Mouse (Mus musculus) embryonic facial prominence, embryonic 13.5 days (tissue): ENCODE results near the gene Ano1. TPM values are rescaled to one million over a fixed set of nuclear protein-coding genes. Genes with fewer than 3 reads are reported as not detected.

Source experiments
- ATAC-seq: fragments of 200-750 bp; cut with Nextera tagmentation; 2 replicates; pipeline ENCODE4 v1.8.0; 2017; ENCODE audit warnings: low read depth; ENCODE audit not compliant: insufficient number of reproducible peaks, insufficient read depth, low FRiP score, low TSS enrichment
- H3K27ac ChIP-seq: fragments of 300-500 bp; sonication (generic); 2 replicates; pipeline ENCODE4 v1.5.1; 2015; ENCODE audit warnings: moderate library complexity, mild to moderate bottlenecking, inconsistent platforms
- H3K27me3 ChIP-seq: fragments of 300-500 bp; sonication (generic); 2 replicates; pipeline ENCODE4 v1.6.1; 2015; ENCODE audit warnings: mild to moderate bottlenecking, inconsistent platforms
- H3K36me3 ChIP-seq: fragments of 300-500 bp; sonication (generic); 2 replicates; pipeline ENCODE4 v1.6.1; 2015; ENCODE audit warnings: mild to moderate bottlenecking, inconsistent platforms
- H3K4me1 ChIP-seq: fragments of 300-500 bp; sonication (generic); 2 replicates; pipeline ENCODE4 v1.6.1; 2015; ENCODE audit warnings: inconsistent platforms
- H3K4me2 ChIP-seq: fragments of 300-500 bp; sonication (generic); 2 replicates; pipeline ENCODE4 v1.6.1; 2015; ENCODE audit warnings: moderate library complexity, mild to moderate bottlenecking, inconsistent platforms
- H3K4me3 ChIP-seq: fragments of 300-500 bp; sonication (generic); 2 replicates; pipeline ENCODE4 v1.5.1; 2015; ENCODE audit warnings: mild to moderate bottlenecking, inconsistent platforms
- H3K9ac ChIP-seq: fragments of 300-500 bp; sonication (generic); 2 replicates; pipeline ENCODE4 v1.6.1; 2015; ENCODE audit warnings: mild to moderate bottlenecking, inconsistent platforms
- H3K9me3 ChIP-seq: fragments of 300-500 bp; sonication (generic); 2 replicates; pipeline ENCODE4 v1.6.1; 2016; ENCODE audit warnings: inconsistent platforms
- WGBS: fragments of 180-500 bp; shearing (Covaris S2); methylation state at CpG from one replicate; pipeline ENCODE4 v1.1.7; 2015; ENCODE audit warnings: mixed read lengths; 5-methylcytosine and 5-hydroxymethylcytosine counted together
- polyA plus RNA-seq: library from polyadenylated mRNA; unstranded; fragments of >200 nt; fragmentation: Nextera tagmentation; extraction: Ambion mirVana; gene quantifications from 2 replicates; pipeline ENCODE4 v1.2.1, GENCODE M21; 2015

Gene Ano1
- polyA plus RNA-seq, 1 experiment from 2014 or later = 12.8 TPM

DNA sequence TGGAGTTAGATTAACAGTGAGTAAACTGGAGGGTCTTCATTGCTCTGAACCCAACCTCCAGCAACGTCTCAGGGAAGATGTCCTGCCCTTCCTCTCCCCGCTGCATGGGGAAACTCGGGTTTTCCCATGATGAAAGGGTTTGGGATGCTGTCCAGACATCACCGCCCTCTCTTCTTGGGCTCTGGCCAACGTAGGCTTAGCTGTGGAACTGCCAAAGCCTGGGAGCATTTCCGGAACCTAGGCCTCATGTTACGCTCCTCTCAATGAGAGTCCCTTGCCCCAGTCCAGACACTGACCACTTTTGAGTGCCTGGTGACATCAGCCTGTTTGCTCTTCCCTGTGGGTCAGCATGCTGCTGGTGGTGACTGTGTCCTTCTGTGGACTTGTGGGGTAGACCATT lies 182.3 kb downstream of the Ano1 start:
- no peak for ATAC-seq
- H3K36me3 ChIP-seq = no peaks in the 10 kb centered on the region

DNA sequence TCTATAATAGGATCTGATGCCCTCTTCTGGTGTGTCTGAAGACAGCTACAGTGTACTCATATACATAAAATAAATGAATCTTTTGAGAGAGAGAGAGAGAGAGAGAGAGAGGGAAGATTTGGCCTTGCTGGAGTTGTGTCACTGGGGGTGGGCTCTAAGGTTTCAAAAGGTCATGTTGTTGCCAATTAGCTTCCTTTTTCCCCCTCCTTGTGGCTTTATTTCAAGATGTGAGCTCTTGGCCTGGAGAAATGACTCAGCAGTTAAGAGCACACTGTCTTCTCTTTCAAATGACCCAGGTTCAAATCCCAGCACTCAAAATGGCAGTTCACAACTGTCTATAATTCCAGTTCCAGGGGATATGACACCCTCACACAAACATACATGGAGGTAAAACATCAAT lies 183.7 kb downstream of the Ano1 start:
- H3K4me3 ChIP-seq = no peak overlapping the region
- no peaks in the 10 kb centered on the region for H3K36me3 ChIP-seq
- H3K4me1 ChIP-seq = peaks cover 6% of the 10 kb centered on the region; the same call in 1 of the 2 replicates
- H3K9ac ChIP-seq = no peak overlapping the region
- no peak for ATAC-seq
- no peaks in the 10 kb centered on the region for H3K27me3 ChIP-seq
- H3K4me2 ChIP-seq = no peak overlapping the region
- H3K27ac ChIP-seq = no peak overlapping the region
- H3K9me3 ChIP-seq = no peaks in the 10 kb centered on the region

More for the DNA sequence above, 182.3 kb downstream of the Ano1 start:
- H3K9me3 ChIP-seq = no peaks in the 10 kb centered on the region
- no peak overlapping the region for H3K4me3 ChIP-seq
- H3K9ac ChIP-seq = no peak overlapping the region
- 67% methylated on average over 7 of the region's 7 CpGs for WGBS
- no peak overlapping the region for H3K4me2 ChIP-seq
- no peaks in the 10 kb centered on the region for H3K27me3 ChIP-seq
- H3K4me1 ChIP-seq = no peaks in the 10 kb centered on the region
- H3K27ac ChIP-seq = no peak overlapping the region

DNA sequence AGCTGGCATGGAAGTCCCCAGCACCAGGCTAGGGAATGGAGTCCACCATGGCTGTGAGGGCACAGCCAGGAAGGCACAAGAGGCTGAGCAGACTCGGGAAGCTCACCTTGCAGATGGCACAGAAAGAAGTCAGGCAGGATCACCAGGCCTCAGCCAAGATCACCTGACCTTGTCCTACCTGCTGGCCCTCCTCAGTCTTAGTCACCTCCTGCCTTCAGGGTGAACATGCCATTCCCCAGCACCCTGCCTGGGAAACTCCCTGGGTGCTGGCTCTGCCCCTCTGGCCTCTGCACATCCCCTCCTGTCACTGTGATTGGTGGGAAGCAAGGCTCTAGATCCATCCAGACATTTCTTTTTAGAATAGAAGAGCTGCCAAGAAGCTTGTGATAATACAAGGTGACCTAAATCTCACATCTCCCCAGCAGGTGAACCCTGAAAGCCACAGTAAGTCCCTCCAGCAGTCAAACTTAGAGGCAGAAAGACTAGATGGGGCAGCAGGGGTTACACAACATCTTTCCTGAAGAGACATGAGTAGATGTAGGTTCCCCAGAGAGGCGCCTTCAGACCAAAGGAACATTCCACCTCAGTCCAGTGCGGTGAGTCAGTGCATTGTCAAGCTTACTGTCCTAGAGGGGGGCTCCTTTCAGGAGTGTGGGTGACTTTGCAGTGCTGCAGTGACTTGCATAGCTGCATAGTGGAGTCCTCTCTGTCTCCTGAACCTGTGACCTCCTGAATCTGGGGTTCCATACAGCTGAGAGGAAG lies 184.7 kb downstream of the Ano1 start:
- H3K4me1 ChIP-seq = peaks cover 6% of the 10 kb centered on the region; the same call in 1 of the 2 replicates
- WGBS = 78% methylated on average over 3 of the region's 3 CpGs
- H3K4me2 ChIP-seq = no peak overlapping the region
- ATAC-seq = no peak
- H3K9me3 ChIP-seq = no peaks in the 10 kb centered on the region
- no peak overlapping the region for H3K27ac ChIP-seq
- no peaks in the 10 kb centered on the region for H3K27me3 ChIP-seq
- no peak overlapping the region for H3K4me3 ChIP-seq
- H3K36me3 ChIP-seq = no peaks in the 10 kb centered on the region
- no peak overlapping the region for H3K9ac ChIP-seq

DNA sequence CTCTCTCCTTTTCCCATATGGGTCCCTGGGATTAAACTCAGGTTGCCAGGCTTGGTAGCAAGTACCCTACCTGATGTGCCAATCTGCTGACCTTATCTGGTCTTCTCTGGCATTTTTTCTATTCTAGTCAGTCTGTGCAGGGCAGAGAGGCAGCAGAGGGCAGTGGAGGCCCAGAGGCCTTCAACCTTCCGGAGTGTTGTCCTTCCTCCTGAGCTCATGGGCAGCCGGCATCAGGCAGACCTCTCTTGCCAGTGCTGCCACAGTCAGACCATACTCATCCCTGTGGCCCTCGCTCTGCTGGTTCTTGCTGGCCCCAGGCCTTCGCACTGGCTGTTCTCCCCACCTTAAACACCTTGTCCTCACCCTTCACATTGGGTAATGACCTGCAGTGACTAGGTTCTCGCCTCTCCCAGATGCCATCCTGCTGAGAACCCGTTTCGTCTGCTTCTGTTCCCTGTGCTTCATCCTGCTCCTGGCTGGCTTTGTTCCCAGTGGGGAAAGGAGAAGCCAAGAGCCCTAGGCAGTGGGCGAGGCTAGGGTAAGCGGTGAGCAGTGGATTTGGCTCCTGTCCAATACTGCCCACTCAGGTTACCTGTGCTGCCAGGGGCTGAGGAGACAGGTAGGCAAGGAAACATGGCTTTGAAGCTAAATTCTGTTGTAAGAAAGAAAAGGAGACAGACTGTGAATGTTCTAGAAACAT lies 188.2 kb downstream of the Ano1 start:
- Histone ChIP-seq H3K9ac (no peak overlapping the region), H3K27me3 (no peaks in the 10 kb centered on the region), H3K27ac (no peak overlapping the region; the same call in 1 of the 2 replicates), H3K4me2 (no peak overlapping the region), H3K36me3 (no peaks in the 10 kb centered on the region), H3K9me3 (no peaks in the 10 kb centered on the region), H3K4me3 (no peak overlapping the region), H3K4me1 (peaks cover 6% of the 10 kb centered on the region; the same call in 1 of the 2 replicates)
- ATAC-seq = no peak
- WGBS = 42% methylated on average over 9 of the region's 9 CpGs

DNA sequence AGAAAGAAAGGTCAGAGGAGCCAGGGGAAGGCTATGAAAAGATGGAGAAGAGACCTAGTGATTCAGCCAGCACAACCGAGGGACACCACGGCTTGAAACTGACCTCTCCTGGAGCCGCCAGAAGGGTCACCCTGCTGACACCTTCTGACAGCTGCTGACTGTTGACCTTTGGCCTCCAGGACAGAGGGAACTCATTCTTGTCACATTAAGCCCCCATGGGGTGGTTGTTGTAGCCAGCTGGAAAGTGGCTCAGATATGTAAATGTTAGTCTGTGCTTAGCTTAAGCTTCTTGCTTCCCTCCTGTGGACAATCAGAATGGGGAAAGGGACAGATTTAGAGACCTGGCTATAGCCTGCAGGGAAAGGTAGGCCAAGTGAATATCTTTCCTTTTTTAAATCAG lies 189.8 kb downstream of the Ano1 start:
- peaks cover 6% of the 10 kb centered on the region; the same call in 1 of the 2 replicates for H3K4me1 ChIP-seq
- H3K4me3 ChIP-seq = no peak overlapping the region
- no peaks in the 10 kb centered on the region for H3K36me3 ChIP-seq
- no peak overlapping the region for H3K4me2 ChIP-seq
- 11% methylated on average over 3 of the region's 3 CpGs for WGBS
- no peaks in the 10 kb centered on the region for H3K27me3 ChIP-seq
- H3K27ac ChIP-seq = no peak overlapping the region
- no peaks in the 10 kb centered on the region for H3K9me3 ChIP-seq
- no peak for ATAC-seq
- no peak overlapping the region for H3K9ac ChIP-seq

DNA sequence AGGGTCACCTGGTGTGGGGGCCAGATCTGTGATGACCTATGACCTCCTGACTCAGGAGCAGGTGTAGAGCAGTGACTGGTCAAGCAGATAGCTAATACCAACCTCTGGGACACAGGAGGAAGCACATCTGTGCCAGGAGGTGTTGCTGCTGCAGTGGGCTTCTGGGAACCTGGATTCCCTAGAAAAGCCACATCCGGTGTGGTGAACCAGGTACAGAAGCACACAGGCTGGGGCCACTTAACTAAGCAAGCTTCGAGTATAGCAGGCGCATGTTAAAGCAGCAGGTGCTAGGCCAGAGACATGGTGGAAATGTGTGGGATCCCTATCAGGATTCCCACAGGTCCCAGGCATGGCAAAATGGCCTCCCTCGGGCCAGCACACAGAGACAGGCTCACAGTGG lies 191.2 kb downstream of the Ano1 start:
- no peaks in the 10 kb centered on the region for H3K36me3 ChIP-seq
- H3K9ac ChIP-seq = no peak overlapping the region
- H3K9me3 ChIP-seq = no peaks in the 10 kb centered on the region
- no peak overlapping the region for H3K4me3 ChIP-seq
- no peak for ATAC-seq
- H3K4me1 ChIP-seq = peaks cover 6% of the 10 kb centered on the region; the same call in 1 of the 2 replicates
- WGBS = 85% methylated on average over 4 of the region's 4 CpGs
- no peaks in the 10 kb centered on the region for H3K27me3 ChIP-seq
- no peak overlapping the region for H3K27ac ChIP-seq
- no peak overlapping the region for H3K4me2 ChIP-seq

DNA sequence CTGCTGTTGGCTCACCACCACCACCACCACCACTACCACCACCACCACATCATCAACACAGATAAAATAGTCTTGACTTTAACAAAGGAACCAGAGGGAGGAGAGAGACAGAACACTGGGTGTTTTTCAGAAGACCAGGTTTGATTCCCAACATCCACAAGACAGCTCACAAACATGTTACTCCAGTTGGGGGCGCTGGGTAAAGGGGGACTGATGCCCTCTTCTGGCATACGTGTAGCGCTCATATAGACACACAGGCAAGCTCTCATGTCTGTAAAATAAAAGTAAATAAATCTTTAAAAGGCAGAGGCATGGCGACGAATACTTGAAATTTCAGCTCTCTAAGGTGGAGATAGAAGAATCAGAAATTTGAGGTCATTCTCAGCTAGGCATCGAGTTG lies 193.2 kb downstream of the Ano1 start:
- WGBS = 43% methylated on average over 6 of the region's 6 CpGs

DNA sequence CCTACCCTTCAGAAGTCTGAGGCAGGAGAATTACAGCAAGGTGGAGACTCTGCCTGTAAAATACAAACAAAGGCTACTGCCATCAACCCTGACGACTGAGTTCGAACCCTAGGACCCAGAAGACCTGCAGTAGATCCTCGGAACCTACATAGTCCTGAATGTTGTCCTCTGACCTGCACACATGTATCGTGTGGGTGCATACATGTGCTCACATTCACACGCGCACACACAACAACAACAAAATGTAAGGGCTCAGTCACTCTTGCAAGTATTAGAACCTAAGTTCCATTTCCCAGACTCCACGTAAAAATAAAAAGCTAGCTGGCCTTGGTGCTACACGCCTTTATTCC lies 197.7 kb downstream of the Ano1 start:
- Histone ChIP-seq H3K4me2 (peak overlapping the region; percentile 84), H3K9me3 (no peaks in the 10 kb centered on the region), H3K27me3 (no peaks in the 10 kb centered on the region), H3K4me3 (peak overlapping the region; percentile 96), H3K4me1 (peaks cover 22% of the 10 kb centered on the region), H3K9ac (peak overlapping the region; percentile 98), H3K36me3 (peaks cover 32% of the 10 kb centered on the region), H3K27ac (no peak overlapping the region)
- peak; percentile 12; the same call in 1 of the 2 replicates for ATAC-seq
- WGBS = 27% methylated on average over 8 of the region's 8 CpGs

More for the DNA sequence above, 193.2 kb downstream of the Ano1 start:
- no peak overlapping the region for H3K4me2 ChIP-seq
- no peak for ATAC-seq
- no peak overlapping the region for H3K27ac ChIP-seq
- H3K4me1 ChIP-seq = peaks cover 8% of the 10 kb centered on the region; the same call in 1 of the 2 replicates
- H3K9ac ChIP-seq = no peak overlapping the region
- H3K36me3 ChIP-seq = no peaks in the 10 kb centered on the region
- no peaks in the 10 kb centered on the region for H3K27me3 ChIP-seq
- no peaks in the 10 kb centered on the region for H3K9me3 ChIP-seq
- no peak overlapping the region for H3K4me3 ChIP-seq

DNA sequence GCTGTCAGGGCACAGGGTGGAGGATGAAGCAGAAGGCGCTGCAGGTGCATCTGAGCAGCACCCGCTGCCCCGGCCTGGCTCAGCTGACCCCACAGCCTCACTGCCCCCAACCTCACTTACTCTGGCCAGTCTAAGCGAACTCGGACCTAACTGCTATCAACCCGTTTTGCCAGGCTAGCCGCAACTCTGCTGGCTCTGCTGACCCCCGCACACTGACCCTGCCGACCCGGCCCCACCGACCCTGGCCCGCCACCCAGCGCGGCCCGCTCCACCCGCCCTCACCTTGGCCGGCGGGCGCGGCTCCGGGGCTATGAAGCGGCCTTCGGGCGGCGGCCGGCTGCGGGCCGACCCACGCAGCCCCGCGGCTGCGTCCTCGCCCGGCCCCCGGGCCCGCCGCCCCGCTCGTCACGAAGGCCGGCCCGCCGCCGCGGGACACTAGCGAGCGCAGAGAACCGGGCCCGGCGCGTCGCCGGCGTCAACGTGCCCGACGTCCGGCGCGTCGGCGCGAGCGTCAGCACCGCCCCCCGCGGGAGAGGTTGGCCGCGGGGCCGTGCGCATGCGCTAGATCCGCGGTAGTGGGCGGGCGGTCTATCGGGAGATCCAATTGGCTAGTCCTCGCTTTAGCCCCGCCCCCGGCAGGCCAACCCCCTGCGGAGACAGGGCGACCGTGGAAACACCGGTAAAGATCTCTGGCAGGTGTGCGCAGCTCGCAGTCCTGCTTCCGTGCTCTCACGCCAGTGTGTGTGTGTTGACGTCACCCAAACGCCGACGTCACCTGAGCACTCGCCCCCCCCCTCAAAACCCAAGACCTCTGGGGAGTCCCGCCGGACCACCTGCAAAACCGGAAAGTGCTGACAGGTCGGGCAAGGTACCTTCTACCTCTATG lies 198.3 kb downstream of the Ano1 start, which contains the start of gene Ppfia1:
TSS of gene Ppfia1 (minus strand) at position 493 of the 886 bp plus-strand sequence.
- Histone ChIP-seq H3K4me1 (peaks cover 22% of the 10 kb centered on the region), H3K4me3 (peak within 1 kb of the TSS; percentile 96), H3K36me3 (peaks cover 38% of the 10 kb centered on the region), H3K9me3 (no peaks in the 10 kb centered on the region), H3K27me3 (no peaks in the 10 kb centered on the region), H3K4me2 (peak within 1 kb of the TSS; percentile 84), H3K9ac (peak within 1 kb of the TSS; percentile 98), H3K27ac (no peak within 1 kb of the TSS)
- WGBS = under 1% methylated on average over 93 of the region's 97 CpGs
- ATAC-seq = peak; percentile 89

DNA sequence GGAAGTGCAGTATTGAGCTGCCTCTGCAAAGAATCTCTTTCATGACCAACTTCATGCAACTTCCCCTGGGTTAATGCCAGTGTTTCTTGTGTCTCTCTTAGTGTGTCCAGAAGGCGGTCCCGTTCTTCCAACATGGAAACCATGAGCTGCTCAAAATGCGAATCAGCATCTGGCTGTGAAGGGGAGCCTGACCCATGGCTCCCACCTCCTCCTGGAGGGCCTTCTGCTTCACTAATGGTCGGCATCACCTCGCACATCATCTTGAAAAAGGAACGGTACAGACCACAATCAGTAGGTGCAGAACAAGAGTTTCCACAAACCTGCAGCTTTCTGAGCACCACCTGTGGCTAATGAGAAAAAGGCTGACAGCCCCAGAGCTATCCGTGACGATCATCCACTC lies 199.5 kb downstream of the Ano1 start:
- Histone ChIP-seq H3K9ac (peak overlapping the region; percentile 98), H3K4me2 (peak overlapping the region; percentile 84), H3K27me3 (no peaks in the 10 kb centered on the region), H3K9me3 (no peaks in the 10 kb centered on the region), H3K4me3 (peak overlapping the region; percentile 96), H3K27ac (no peak overlapping the region), H3K4me1 (peaks cover 22% of the 10 kb centered on the region), H3K36me3 (peaks cover 43% of the 10 kb centered on the region)
- 85% methylated on average over 8 of the region's 8 CpGs for WGBS
- no peak for ATAC-seq

DNA sequence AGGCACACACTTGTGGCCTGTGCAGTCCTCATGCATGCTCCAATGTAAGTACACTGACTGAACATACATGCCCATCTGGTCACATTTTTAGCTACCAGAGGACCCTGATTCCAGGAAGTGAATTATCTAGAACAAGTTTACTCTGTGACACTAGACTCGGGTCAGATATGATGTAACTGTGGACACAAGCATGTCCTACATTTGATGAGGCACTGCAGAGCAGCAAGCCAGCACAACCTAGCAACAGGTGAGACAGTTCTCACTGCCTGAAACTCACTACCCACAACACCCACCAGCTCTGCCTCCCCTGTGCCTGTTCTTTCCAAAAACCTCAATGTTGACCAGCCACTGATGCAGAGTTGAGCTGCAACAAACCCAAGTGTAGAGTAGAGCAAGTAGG lies 201.0 kb downstream of the Ano1 start:
- Histone ChIP-seq H3K9me3 (no peaks in the 10 kb centered on the region), H3K36me3 (peaks cover 55% of the 10 kb centered on the region), H3K27ac (no peak overlapping the region)

More for the DNA sequence above, 201.0 kb downstream of the Ano1 start:
- Histone ChIP-seq H3K27me3 (no peaks in the 10 kb centered on the region), H3K4me1 (peaks cover 22% of the 10 kb centered on the region), H3K9ac (no peak overlapping the region), H3K4me3 (no peak overlapping the region), H3K4me2 (no peak overlapping the region)
- ATAC-seq = no peak
- WGBS = 84% methylated on average over 1 of the region's 1 CpGs
